Mouse (Mus musculus): ENCODE measurements around the gene Sult2a2. TPM values are rescaled to one million over a fixed set of nuclear protein-coding genes. Genes with fewer than 3 reads are reported as not detected.
"Not testable (repeated sequence)": the region's sequence is repeated elsewhere in the genome, so short reads cannot be mapped to it uniquely, and the experiment has no call there.

Sult2a2 gene
- not detected in 2 replicates for polyA plus RNA-seq (2015; fragmentation: Nextera tagmentation; extraction: Ambion mirVana)

DNA sequence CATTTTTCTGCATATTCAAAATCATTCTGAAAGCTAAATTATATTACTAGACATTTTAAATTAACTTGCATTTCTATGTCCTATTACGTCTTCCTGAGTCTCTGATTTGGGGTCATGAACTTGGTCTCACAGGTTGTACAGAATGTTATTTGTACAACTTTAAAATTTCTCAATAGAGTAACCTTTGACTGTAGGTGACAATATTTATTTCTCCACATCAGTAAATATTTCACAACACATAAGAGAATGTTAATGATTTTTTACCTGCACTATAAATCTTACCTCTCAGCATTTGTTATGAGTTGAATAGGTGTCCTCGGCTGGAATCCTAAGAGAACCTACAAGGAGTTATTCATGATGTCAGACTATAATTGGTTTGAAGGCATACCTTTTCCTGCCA, at the start of gene Sult2a2:
Gene Sult2a2 (plus strand): TSS at position 301 of the 400 bp plus-strand sequence.
- H3K4me2 ChIP-seq (replicated peaks); H3K9ac ChIP-seq; H3K36me3 ChIP-seq; H3K27me3 ChIP-seq; H3K4me1 ChIP-seq; H3K4me3 ChIP-seq (replicated peaks); H3K27ac ChIP-seq (replicated peaks); H3K9me3 ChIP-seq (replicated peaks); ATAC-seq (ENCODE audit: insufficient number of reproducible peaks, low FRiP score, low TSS enrichment, low read depth): not testable (repeated sequence)
- 83% methylated on average over 1 of the region's 2 CpGs for WGBS

DNA sequence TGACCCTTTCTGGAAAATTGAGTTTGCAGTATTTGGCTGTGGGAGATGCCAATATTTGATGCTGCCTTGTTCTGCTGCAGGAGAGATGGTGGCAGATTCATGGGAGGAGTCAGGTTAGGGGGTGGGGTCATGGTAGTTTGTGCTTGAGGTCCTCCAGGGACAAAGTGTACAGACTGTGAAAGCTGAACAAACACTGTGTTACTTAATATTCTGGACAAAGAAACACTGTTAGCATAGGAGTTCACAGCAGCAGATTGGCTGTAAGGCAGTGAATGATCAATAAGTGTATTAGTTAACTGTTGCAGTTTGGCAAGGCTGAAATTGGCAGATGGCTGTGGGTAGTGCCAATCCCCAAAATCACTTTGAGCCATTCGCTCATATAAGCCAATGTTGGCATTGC, 80.6 kb downstream of the Sult2a2 start:
- H3K36me3 ChIP-seq: no peaks in the 10 kb centered on the region
- 0 out of 2 replicates have a peak, but pooled peaks cover 7% of the 10 kb centered on the region for H3K9me3 ChIP-seq (replicated peaks)
- no peaks in the 10 kb centered on the region for H3K27me3 ChIP-seq
- no peaks in the 10 kb centered on the region for H3K4me1 ChIP-seq
- H3K9ac ChIP-seq: no peak overlapping the region
- H3K4me3 ChIP-seq (replicated peaks): no peak overlapping the region
- 93% methylated on average over 1 of the region's 1 CpGs for WGBS
- no peak overlapping the region for H3K4me2 ChIP-seq (replicated peaks)
- no peak overlapping the region for H3K27ac ChIP-seq (replicated peaks)
- no peak for ATAC-seq (ENCODE audit: insufficient number of reproducible peaks, low FRiP score, low TSS enrichment, low read depth)

Other genes starting within 250 kb of the Sult2a2 start
- gene Bsph2, start 162.4 kb upstream of the Sult2a2 start, polyA plus RNA-seq (2015; fragmentation: Nextera tagmentation; extraction: Ambion mirVana): not detected in 2 replicates
- gene Sult2a5, start 109.5 kb upstream of the Sult2a2 start, polyA plus RNA-seq (2015; fragmentation: Nextera tagmentation; extraction: Ambion mirVana): not detected in 2 replicates
- gene Sult2a1, start 103.9 kb downstream of the Sult2a2 start, polyA plus RNA-seq (2015; fragmentation: Nextera tagmentation; extraction: Ambion mirVana): not detected in 2 replicates

Data from embryonic facial prominence, embryonic 15.5 days (tissue).